Mouse (Mus musculus) ES-Bruce4 (cell line): ENCODE measurements at regions not wholly inside any gene's neighbourhood (a gene's known extent, or its start where the extent isn't known, plus 50 kb on each side); places are given as distances from the start of the nearest gene placed in this dataset.

Experiments used
- CTCF ChIP-seq: IDR thresholded peaks from one replicate; pipeline ENCODE4 v1.8.1; 2011; ENCODE audit warnings: low read depth, low read length
- EP300 ChIP-seq: IDR thresholded peaks from 2 replicates; pipeline ENCODE4 v1.6.1; 2011; ENCODE audit warnings: low read depth, low read length; ENCODE audit not compliant: insufficient read depth
- POLR2A ChIP-seq: IDR thresholded peaks from one replicate; pipeline ENCODE4 v1.8.1; 2011; ENCODE audit warnings: low read length; ENCODE audit not compliant: insufficient read depth

GRCm38 (mm10) chr12:118530514-118530913 lies 229.3 kb upstream of the Sp4 start:
- TF ChIP-seq POLR2A (no peak), CTCF (no peak), EP300 (no peak)
